Mouse (Mus musculus): ENCODE data around the gene Cntrl.

Gene Cntrl

DNA sequence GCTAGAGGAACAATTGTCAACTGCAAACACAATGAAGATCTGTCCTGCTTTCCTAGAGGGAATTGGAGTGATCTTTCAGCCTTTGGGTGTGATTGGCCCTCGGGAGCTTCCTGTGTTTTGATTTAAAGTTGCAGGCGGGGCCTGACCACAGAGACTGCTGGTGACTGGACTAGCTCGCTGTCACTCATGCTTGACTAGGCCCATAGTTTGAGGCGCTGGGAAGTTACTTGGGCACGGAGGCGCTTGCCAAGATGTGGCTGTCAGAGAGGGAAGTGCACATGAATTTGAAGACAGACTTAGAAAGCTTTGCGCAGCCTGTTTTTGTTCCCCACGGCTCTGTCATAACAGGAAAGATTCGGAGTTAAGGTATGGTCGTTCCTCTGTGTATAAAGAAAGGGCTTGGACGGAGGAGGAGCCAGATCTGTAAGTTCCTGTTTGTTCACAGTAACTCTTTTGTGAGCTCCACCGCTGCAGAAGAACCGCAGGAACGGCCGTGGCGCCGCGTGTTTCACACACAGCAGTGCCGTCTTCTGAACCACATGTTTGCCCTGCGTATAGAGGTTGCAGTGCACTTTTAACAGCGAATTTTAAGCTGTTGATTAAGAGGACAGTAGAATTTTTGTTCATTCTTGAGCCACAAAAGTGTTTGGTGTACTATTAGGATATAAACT is 22.8 kb downstream of the Cntrl start:
- peak; percentile 95 for DNase-seq

DNA sequence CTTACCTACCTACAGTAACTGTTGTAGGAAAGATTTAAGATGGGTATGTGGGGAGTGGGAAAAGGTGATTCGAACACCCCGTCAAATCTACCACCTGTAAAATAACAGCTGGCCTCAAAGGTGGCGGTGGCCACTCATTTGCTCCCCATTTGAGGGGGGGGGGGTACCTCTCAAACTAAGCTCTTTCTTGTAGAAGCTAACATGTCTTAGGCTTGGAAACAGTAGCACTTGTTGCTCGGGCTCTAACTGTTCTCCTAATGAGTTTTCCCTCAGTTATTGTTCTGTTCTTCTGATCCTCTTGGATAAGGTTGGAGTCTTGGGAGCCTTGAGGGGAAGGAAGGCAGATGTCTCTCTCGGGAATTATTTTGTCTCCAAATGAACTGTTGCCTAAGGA is 23.4 kb downstream of the Cntrl start:
- no peak for DNase-seq

DNA sequence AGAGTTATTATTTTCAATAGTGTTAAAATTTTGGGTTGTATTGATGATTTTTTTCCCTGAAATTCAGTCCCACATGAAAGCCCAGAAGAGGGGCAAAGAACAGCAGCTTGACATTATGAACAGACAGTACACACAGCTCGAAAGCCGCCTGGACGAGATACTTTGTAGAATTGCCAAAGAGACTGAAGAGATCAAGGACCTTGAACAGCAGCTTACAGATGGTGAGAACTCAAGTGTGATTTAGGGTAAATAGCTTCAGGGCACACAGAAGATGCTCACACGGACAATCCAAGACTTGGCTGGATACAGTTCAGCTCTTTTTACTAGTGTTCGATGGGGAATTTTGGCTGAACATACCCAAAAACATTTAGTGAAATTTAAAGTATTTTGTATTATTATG is 24.6 kb downstream of the Cntrl start:
- DNase-seq, result no peak

DNA sequence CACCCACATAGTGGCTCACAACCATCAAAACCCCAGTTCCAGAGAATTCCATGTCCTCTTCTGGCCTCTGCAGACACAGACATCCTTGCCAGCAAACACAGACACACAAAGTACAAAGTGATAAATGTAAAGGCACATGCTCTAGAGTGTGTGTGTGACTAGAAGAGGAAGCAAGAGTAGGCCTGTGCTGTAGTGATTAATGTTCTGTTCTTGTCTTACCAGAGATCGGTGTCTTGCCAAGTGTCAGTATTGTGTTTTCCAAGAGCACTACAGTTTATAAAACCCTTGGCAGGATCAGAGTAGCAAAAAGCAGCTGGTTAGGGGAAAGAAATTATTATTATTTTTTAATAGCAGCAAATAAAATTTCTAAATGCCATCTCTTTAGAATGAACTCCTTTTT is 29.3 kb downstream of the Cntrl start:
- DNase-seq, result no peak

DNA sequence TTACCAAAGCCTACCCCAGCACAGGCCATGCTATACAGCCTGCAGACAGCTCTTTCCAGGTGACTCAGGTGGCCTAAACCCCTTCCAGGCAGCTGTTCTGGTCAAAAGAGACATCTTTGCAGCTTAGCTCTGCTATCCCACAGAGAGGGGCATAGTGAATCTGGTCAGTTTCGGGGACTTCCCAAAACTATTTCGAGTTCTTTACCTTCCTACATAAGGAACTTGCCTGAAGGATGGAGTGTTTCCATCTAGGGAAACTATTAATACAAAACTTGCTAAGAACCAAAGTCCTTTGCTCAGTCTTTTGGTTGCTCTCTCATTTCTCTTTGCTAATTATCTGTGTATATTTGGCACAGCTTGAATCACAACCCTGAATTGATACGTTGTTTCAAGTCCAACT is 32.4 kb downstream of the Cntrl start:
- DNase-seq, result no peak

DNA sequence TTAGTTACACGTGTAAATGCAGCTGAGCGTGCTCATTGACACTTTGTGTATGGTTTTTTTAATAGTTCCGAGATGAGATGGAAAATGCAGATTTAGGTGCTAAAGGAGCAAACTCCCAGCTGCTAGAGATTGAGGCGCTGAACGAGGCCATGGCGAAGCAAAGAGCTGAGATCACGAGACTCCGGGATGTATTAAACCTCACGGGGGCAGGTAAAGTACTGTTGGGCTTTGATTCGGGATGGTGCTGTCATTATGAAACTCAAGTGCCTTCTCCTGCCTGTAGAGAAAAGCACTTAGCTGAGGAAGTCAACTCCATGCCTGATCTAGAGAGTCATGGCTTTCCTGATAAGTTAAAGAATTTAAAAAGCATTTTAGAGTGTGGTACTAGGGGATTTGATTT is 39.5 kb downstream of the Cntrl start:
- no peak for DNase-seq

DNA sequence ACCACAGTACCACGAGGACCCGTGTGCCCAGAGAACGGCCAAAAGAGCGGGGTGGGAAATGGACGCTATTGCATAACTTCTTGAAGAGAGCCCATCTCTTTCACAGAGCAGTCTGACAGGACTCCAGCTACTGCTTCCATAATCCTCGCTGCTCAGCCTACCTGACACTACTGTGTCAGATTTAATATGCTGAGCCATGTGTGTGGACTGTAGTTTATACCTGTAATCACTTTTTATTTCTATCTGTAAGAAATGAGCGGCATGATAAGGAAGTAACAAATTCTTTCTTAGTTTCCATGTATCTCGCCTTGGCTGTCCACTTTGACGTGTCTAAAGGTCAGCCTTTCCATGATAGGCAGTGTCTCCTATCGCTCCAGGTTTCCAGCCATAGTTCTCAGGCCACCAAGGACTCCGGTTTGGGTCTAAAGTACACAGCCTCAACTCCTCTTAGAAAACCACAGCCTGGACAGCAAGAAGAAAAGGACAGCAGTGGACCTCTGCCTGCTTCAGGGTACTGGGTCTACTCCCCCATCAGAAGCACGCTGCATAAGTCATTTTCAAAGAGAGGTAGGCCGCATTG is 42.1 kb downstream of the Cntrl start:
- no peak for DNase-seq

DNA sequence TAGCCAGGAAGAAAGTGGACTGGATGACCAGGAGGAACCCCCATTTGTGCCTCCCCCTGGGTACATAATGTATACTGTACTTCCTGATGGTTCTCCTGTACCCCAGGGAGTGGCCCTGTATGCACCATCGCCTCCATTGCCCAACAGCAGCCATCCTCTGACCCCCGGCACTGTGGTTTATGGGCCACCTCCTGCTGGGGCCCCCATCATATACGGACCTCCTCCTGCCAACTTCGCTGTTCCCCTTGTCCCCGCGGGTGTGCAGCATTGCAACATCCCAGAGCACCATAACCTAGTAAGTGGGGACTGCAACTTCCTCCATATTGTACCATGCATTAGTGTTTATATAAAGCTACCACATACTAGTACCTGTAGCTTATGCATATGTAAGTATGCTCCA is 43.9 kb downstream of the Cntrl start:
- DNase-seq, result no peak

DNA sequence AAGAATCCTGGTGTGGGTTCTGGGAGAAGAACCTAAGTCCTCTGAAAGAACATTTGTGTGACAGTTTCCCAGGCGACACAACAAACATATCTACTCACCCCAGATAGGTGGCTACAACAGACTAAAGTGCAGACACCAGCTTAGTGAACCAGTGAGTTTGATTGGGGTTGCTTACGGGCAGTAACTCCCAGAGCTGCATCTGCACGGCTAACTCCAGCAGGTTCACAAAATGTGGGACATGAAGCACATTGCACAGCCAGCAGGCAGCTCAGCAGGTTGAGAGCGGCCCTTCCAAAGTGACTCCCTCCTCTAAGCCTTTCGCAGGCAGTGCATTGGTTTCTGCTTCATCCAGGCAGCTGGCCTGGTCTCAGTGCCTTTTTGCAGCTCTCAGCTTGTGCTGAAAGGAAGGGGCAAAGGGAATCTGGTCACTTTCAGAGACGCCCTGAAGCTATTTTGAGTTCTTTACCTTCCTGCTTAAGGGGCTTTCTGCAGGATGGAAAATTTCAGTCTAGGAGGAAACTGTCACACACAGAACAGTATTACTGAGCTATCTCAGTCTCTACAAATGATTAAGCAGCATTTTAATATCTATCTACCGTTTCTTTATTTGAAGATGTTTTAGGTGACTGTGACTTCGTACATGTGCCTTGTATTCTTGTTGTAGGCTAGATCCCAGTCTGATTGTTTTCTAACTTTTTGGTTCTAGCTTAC is 44.7 kb downstream of the Cntrl start:
- no peak for DNase-seq

DNA sequence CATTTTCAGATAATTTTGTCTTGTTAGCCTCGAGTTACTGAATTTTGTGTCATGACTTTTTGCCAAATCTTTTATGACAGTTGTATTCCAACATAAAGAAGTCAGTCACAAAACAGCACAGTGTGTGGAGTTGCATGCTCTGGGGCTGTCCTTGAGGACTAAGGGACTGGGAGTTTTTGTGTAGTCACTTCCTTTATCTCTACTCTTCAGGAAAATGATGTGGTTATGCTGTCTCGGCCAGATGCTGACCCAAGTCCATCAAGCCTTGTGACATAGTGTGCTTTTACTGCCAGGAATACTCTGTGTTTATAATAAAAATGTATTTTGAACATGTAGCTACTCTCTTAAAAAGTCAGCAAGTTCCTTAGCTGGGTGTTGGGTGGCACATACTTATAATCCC is 47.7 kb downstream of the Cntrl start:
- no peak for DNase-seq

DNA sequence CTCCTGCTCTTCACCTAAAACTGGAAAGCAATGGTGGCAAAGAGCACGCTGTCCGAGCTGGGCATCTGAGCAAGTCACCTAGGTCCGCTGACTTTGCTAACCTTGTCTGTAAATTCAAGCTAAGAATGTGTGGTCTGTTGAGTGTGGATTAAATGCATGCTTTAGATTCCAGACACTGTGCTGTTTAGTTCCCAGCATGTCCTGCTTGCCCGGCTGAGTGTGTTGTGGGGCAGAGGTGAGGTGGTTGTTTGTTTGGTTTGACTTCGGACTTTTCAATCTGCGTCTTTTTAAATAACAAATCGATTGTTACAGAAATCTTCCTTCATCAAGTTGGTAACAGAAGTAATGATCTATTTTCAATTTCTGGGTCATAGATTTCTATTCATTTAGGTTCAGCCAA is 48.5 kb downstream of the Cntrl start:
- DNase-seq, result no peak

DNA sequence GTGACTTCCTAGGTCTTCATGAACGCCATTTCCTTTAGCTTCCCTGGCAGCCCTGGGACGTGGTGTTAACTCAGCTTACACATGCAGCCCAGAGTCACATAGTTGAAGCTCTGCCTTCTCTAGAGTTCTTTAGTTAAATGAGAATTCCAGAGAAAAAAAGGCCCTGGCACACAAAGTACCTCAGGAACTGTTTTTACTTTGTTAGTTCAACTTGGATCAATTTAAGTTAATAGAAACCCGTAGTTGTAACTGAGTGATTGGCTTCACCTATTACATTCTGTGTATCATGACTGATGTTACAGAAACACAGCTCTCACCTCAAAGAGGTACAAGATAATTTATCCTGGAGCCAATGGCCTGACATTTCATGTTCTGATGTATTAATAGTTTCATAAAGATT is 49.1 kb downstream of the Cntrl start:
- no peak for DNase-seq

DNA sequence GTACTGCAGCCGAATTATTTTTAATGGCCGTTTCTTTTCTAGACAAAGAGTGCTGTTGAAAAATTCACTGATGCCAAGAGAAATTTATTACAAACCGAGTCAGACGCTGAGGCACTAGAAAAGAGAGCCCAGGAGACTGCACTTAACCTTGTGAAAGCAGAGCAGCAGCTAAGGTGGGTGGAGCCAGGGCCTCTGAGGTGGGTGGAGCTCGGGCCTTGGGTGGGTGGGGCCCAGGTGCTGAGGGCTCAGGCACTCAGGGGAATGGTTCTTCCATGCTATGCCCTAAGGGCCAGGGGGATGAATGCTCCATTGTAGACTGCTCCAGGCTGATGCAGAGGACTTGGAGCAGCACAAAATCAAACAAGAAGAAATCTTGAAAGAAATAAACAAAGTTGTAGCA is 50.9 kb downstream of the Cntrl start:
- no peak for DNase-seq

DNA sequence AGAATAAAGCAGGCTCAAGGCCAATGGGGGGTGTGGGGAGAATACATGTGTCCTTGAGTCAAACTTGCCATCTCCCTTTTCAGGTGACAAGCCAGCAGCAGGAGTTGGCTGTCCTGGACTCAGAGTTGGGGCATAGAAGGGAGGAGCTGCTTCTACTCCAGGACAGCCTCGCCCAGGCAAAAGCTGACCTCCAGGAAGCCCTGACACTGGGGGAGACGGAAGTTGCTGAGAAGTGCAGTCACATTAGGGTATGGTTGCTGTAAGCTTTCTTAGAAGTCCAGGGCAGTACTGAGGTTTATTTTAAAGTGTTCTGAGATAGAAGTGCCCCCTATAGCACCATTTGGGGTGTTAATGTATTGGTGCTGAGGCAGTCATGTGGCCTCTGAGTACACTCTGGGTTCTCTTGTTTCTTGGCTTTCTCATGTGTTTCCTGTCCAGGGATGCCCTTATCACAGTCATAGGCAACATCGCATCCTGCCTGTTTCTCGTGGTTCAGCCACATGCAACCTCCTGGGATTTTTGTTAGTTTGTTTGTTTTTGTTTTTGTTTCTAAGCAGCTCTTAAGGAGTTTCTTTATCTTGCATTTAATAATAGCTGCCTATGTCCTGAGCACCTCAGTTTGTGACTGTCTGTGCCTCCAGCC is 52.7 kb downstream of the Cntrl start:
- DNase-seq, result no peak

DNA sequence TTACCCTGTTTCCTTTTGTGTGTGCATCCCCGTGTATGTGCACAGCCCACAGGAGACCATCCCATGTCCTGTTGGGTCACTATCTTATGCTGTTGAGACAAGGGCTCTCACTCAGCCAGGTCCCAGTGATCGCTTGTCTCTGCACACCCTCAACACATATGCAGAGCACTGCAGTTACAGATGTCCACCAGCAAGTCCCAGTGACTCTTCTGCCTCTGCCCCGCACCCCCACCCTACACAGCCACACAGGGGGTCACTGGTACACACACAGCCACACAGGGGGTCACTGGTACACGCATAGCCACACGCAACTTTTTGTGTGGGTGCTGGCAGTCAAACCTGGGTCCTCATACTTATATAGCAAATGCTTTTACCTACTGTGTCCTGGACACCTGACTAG is 54.1 kb downstream of the Cntrl start:
- no peak for DNase-seq

DNA sequence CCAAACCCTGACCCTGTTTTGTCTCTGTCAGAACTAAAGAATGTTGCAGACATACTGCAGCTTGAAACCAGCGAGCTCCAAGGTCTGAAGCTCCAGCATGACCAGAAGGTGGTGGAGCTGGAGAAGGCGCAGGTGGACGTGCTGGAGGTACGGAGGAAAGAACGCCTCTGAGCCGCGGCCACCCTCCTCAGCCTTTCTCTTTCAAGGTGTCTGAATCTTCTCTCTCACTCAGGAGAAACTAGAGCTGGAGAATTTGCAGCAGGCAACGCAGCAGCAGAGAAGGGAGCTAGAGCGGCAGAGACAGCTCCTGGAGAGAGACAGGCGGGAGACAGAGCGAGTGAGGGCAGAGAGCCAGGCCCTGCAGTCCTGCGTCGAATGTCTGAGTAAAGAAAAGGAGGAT is 56.1 kb downstream of the Cntrl start:
- DNase-seq, result no peak

DNA sequence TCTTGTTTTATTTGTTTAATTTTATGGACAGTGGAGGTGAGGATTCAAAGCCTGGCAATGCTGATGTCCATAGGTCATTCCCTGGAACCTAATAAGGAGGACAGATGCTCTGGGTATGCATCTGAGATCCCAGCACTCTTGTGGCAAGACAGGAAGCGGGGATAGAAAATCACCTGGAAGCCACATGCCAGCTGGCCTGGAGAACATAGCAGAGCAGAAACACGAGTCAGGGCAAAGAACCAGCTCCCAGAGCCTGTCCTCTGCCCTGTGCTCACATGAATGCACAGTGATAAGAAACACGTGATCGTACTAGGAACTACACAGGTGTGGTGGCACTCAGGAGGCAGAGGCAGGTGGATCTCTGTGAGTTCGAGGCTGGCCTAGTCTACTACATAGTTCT is 57.5 kb downstream of the Cntrl start:
- DNase-seq, result no peak

DNA sequence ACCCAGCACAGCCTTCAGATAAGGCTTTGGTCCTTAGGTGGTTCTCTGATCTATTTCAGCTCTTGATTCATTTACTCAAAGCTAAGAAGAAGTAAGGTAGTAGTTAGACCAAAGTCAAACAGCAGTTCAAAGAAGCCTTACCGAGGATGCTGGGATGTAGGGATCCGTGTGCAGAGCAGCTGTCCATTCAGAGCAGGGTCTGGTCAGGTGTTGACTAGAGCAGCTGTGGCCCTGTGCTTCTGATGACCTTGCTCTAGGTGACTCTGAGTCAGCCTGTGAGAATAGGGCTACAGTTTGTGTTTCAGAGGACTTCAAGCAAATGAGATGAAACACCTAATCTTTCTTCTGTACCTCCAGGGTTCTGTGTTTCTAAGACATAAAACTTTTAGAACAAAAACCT is 60.2 kb downstream of the Cntrl start:
- no peak for DNase-seq

DNA sequence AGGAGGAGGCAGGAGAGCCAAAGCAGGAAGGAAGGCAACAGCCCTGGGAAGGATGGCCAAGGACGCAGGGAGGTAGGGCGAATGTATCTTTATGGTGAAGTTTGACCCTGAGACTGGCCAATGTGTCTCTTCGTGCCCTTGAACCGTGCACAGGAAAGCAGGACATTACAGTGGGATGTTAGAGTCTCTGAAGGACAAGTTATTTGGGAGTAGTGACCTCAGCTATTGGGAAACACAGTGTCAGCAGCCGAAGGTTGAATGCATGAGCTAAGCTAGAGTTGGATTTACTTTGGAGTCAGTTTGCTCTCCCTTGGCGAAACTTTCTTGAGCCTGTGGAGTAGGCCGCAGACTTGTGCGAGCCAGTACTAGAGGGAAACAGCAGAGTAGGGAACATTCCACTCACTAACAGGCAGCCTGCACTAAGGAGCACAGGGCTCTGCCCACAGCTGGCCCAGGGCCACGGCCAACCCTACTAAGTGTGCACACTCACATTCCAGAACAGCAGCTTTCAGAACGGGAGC is 62.1 kb downstream of the Cntrl start:
- no peak for DNase-seq

DNA sequence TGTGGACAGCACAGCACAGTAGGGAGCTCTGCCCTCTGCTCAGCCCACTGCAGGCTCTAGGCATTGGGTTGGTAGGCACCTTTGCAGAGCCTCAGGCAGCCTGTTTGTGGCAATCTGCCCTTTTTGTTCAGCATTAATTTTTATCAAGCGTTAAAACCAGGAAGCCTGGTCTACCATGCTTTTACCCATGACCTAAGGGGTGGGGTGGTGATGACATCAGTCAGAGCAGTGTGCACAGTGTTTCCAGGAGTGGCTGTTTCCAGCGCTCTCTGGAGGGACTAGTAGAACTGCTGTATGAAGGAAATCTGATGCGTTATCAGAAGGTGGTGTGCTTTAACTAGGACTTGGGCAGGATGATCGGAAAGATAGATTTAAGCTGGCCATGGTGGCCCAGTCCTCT is 63.0 kb downstream of the Cntrl start:
- no peak for DNase-seq

DNA sequence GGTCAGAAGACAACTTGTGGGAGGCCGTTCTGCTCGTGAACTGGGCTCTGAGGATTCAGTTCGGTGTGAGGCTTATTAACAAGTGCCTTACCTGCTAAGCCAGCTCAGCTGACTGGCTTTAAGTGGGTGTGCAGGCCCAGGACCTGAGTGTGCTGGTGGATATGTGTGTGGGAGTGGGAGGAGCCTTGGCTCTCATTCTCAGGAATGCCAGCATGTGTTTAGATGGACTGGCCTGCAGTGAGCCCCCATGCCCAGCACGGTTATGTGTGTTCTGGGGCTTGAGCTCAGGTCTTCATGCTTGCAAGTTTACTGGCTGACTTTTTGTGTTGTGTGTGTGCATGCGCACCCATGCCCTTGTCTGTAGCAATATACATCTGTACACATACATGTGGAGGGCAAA is 64.4 kb downstream of the Cntrl start:
- DNase-seq, result no peak

DNA sequence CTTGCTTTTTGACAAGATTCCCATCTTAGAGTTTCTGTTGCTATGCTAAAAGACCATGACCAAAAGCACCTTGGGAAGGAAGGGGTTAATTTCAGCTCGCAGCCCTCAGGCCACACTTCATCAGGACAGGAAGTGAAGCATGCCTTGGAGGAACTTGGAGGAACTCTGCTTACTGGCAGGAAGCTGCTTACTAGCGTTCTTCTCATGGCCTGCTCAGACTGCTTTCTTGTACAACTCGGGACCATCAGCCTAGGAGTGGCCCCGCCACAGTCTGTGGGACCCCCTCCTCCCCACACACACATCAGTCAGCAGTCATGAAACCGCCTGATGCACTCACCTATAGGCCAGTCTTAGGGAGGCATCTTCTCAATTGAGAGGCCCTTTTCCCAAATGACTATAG is 64.8 kb downstream of the Cntrl start:
- DNase-seq, result no peak

DNA sequence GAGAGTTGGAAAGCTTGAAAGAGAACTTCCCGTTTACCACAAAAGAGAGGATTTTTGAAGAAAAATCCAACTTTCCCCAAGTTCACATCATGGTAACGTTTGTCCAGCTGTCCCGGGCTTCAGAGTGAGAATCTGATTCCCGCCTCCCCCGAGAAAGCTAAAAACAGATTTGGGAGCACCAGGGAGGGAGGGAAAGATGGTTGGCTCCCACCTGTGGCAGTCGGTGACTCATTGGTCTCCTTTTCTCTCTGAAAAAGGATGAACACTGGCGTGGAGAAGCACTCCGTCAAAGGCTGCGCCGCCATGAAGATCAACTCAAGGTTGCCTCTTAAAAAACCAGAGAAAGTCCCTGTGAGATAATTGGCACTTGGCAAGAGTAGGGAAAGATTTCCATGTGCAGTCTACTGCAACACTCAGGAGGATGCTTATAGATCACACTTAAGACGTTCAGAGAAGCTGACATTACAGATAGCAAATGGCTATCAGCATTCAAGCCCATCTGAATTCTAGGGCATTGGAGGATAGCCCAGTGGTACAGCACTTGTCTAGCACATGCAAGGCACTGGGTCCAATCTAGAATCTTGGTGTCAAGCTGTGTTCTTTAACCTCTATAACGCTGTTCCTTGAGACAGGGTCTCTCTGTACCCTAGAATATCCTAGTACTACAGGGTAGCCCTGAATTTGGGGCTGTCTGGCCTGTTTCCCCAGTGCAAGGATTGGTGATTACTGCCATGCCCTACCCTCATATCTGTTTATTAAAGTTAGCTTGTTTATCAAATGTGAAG is 66.2 kb downstream of the Cntrl start:
- no peak for DNase-seq
